Mouse (Mus musculus): ENCODE measurements at regions not wholly inside any gene's neighbourhood (a gene's known extent, or its start where the extent isn't known, plus 50 kb on each side); places are given as distances from the start of the nearest gene placed in this dataset.

- in situ Hi-C loops (cut with MboI, MseI): no loop called here
Measured at GRCm38 (mm10) chr14:114374847-114375246, 717.2 kb upstream of the Gpc5 start.

- in situ Hi-C loops (cut with MboI, MseI): no loop called here
Measured at GRCm38 (mm10) chr14:114398861-114399557, 693.0 kb upstream of the Gpc5 start.

GRCm38 (mm10) chr14:114418851-114419250 is 673.2 kb upstream of the Gpc5 start:
- in situ Hi-C loops (cut with MboI, MseI): no loop called here

- in situ Hi-C loops (cut with MboI, MseI): no loop called here
Measured at GRCm38 (mm10) chr14:114425475-114425874, 666.5 kb upstream of the Gpc5 start.
